Mouse (Mus musculus) embryonic fibroblast, embryonic 13.5 days (primary cell): ENCODE results near the gene Lmbr1.

Experiments
- CTCF ChIP-seq: IDR thresholded peaks from 2 replicates; pipeline ENCODE4 v1.5.1; 2011; ENCODE audit warnings: mild to moderate bottlenecking, control low read depth, low read length, moderate library complexity, borderline replicate concordance; ENCODE audit not compliant: insufficient read depth
- POLR2A ChIP-seq: IDR thresholded peaks from 2 replicates; pipeline ENCODE4 v1.6.1; 2011; ENCODE audit warnings: low read depth, mild to moderate bottlenecking, control low read depth, low read length, moderate library complexity

- TF ChIP-seq CTCF: no peak
- TF ChIP-seq POLR2A: no peak
Observed at GRCm38 (mm10) chr5:29198960-29199488, 179.2 kb downstream of the Lmbr1 start.
